Mouse (Mus musculus) ES-E14 (cell line): ENCODE measurements around the gene Rab26.

Experiments used
- CHD2 ChIP-seq: IDR thresholded peaks from 2 replicates; pipeline ENCODE4 v1.6.1; 2014; ENCODE audit warnings: mild to moderate bottlenecking, low read depth, low read length, inconsistent platforms
- HCFC1 ChIP-seq: IDR thresholded peaks from 2 replicates; pipeline ENCODE4 v1.6.1; 2012; ENCODE audit warnings: low read length, inconsistent platforms, borderline replicate concordance; ENCODE audit not compliant: insufficient read depth
- MAFK ChIP-seq: IDR thresholded peaks from 2 replicates; pipeline ENCODE4 v1.6.1; 2014; ENCODE audit warnings: mild to moderate bottlenecking, low read depth, low read length, inconsistent platforms; ENCODE audit not compliant: insufficient read depth
- ZC3H11A ChIP-seq: IDR thresholded peaks from 2 replicates; pipeline ENCODE4 v1.6.1; 2012; ENCODE audit warnings: low read depth, mild to moderate bottlenecking, inconsistent platforms, low read length, borderline replicate concordance
- ZNF384 ChIP-seq: IDR thresholded peaks from 2 replicates; pipeline ENCODE4 v1.6.1; 2012; ENCODE audit warnings: low read depth, low read length, inconsistent platforms

- no peak for TF ChIP-seq HCFC1
- no peak for TF ChIP-seq ZC3H11A
- no peak for TF ChIP-seq ZNF384
- no peak for TF ChIP-seq MAFK
- no peak for TF ChIP-seq CHD2
Observed at GRCm38 (mm10) chr17:24565792-24566191, 31.8 kb upstream of the Rab26 start.
